In genomic region chr13:104094531-104095385, GRCm38 (mm10) we compare ENCODE assay signal across 12 mouse cellular contexts. TPM values are rescaled to one million over a fixed set of nuclear protein-coding genes. Genes with fewer than 3 reads are reported as not detected.
DNase-seq lines count a peak whose midpoint lies in the region; ATAC-seq lines count a peak whose summit lies in the region.
"Had no signal": no experiment of that assay in that cellular context is flagged by ENCODE, and none has a peak within 500 bp of the region (broad histone marks: within the 10 kb centered on the region; RNA-seq: fewer than 3 reads in every experiment).

No protein-coding gene starts in this region.

- H3K4me1 ChIP-seq in embryonic facial prominence, embryonic 15.5 days = peaks cover 8% of the 10 kb centered on the region; the same call in 1 of the 2 replicates
- H3K4me1 ChIP-seq in liver, embryonic 12.5 days = peaks cover 13% of the 10 kb centered on the region

- ATAC-seq in embryonic facial prominence, embryonic 15.5 days (ENCODE audit: insufficient number of reproducible peaks, low FRiP score, low TSS enrichment, low read depth) = peak; percentile 63; the same call in 1 of the 2 replicates
- peak; percentile 54 for ATAC-seq in liver, embryonic 12.5 days
- ATAC-seq in megakaryocyte progenitor cell, adult 5-6 weeks (replicated peaks; ENCODE audit: poor library complexity) = peak; percentile 84

- H3K9ac ChIP-seq in embryonic facial prominence, embryonic 15.5 days = no peak overlapping the region
- no peak overlapping the region for H3K9ac ChIP-seq in liver, embryonic 12.5 days

- no peak overlapping the region for H3K4me2 ChIP-seq in embryonic facial prominence, embryonic 15.5 days (replicated peaks)
- H3K4me2 ChIP-seq in liver, embryonic 12.5 days = no peak overlapping the region
- H3K4me2 ChIP-seq: midbrain, embryonic 11.5 days had no signal

- H3K27ac ChIP-seq in embryonic facial prominence, embryonic 15.5 days (replicated peaks) = no peak overlapping the region
- H3K27ac ChIP-seq in liver, embryonic 12.5 days = no peak overlapping the region
- H3K27ac ChIP-seq: kidney, postnatal 0 days had no signal

- DNase-seq in heart, adult 11 months = peak; percentile 96
- no peak for DNase-seq in heart, postnatal 25 days (ENCODE audit: low spot score)
- DNase-seq in cerebellum, postnatal 10 days = no peak
- DNase-seq in kidney, postnatal 10 days = no peak
- no peak for DNase-seq in gastrocnemius, postnatal 4 days (ENCODE audit: low spot score in 2 of 2)
- DNase-seq: cerebellum, adult 9-10 months; gastrocnemius, postnatal 10 days had no signal

- no peaks in the 10 kb centered on the region for H3K9me3 ChIP-seq in embryonic facial prominence, embryonic 15.5 days (replicated peaks)
- H3K9me3 ChIP-seq in liver, embryonic 12.5 days (replicated peaks) = no peaks in the 10 kb centered on the region

- no peaks in the 10 kb centered on the region for H3K27me3 ChIP-seq in embryonic facial prominence, embryonic 15.5 days
- H3K27me3 ChIP-seq in liver, embryonic 12.5 days (replicated peaks) = no peaks in the 10 kb centered on the region

- H3K36me3 ChIP-seq in embryonic facial prominence, embryonic 15.5 days = no peaks in the 10 kb centered on the region
- no peaks in the 10 kb centered on the region for H3K36me3 ChIP-seq in liver, embryonic 12.5 days

- no peak overlapping the region for H3K4me3 ChIP-seq in embryonic facial prominence, embryonic 15.5 days (replicated peaks)
- no peak overlapping the region for H3K4me3 ChIP-seq in liver, embryonic 12.5 days

- intact Hi-C loops in heart, postnatal 25 days (cut with DNase I) = no loop called here

- WGBS in embryonic facial prominence, embryonic 15.5 days = 70% methylated on average over 11 of the region's 11 CpGs
- 67% methylated on average over 11 of the region's 11 CpGs for WGBS in liver, embryonic 12.5 days (ENCODE audit: insufficient replicate concordance)

RNA-seq across cellular contexts. Expression of gene Nln, which starts 14.7 kb away (rescaled TPM):
- 10 to 100 TPM; 11.2 to 11.6 TPM for total RNA-seq in heart, postnatal 25 days (2021)
- 15.7 and 18.8 TPM in 2 replicates for polyA plus RNA-seq in embryonic facial prominence, embryonic 15.5 days (2015; fragmentation: Nextera tagmentation; extraction: Ambion mirVana)
- polyA plus RNA-seq in liver, embryonic 12.5 days (2016; fragmentation: Nextera tagmentation; extraction: Ambion mirVana) = 13.1 and 14.6 TPM in 2 replicates
- total RNA-seq in megakaryocyte progenitor cell, adult 5-6 weeks (2015) = 33.0 and 38.0 TPM in 2 replicates
- total RNA-seq in megakaryocyte progenitor cell, adult 5-6 weeks (2017) = 39.1 and 46.9 TPM in 2 replicates
- total RNA-seq in gastrocnemius, postnatal 4 days (2021) = 10 to 100 TPM; 15.3 TPM

RNA-seq across cellular contexts. Expression of gene Sgtb, which starts 14.8 kb away (rescaled TPM):
- total RNA-seq in heart, postnatal 25 days (2021) = 1 to 10 TPM in 1 of 2 experiments, under 1 TPM in 1; 0.75 to 1.6 TPM
- 8.2 and 8.7 TPM in 2 replicates for polyA plus RNA-seq in embryonic facial prominence, embryonic 15.5 days (2015; fragmentation: Nextera tagmentation; extraction: Ambion mirVana)
- 1.1 TPM in 2 replicates for polyA plus RNA-seq in liver, embryonic 12.5 days (2016; fragmentation: Nextera tagmentation; extraction: Ambion mirVana)
- total RNA-seq in megakaryocyte progenitor cell, adult 5-6 weeks (2015) = not detected in 2 replicates
- total RNA-seq in megakaryocyte progenitor cell, adult 5-6 weeks (2017) = 0.34 TPM in 1 of 2 replicates, not detected in the other
- total RNA-seq in gastrocnemius, postnatal 4 days (2021) = 1 to 10 TPM; 3.3 to 3.5 TPM
